Mouse (Mus musculus): ENCODE data around the gene Gss.

- TF ChIP-seq CTCF (conservative IDR thresholded peaks at IDR 0.05; ENCODE audit: low read length) = no peak
- no peak for TF ChIP-seq POU5F1 (IDR thresholded peaks at IDR 0.05; ENCODE audit: borderline replicate concordance, low read length)
Observed at GRCm38 (mm10) chr2:155592854-155593283, 259 bp upstream of the Gss start.

Data from E14TG2a.4 (cell line).